Mouse (Mus musculus): ENCODE results near the gene Ppara. TPM values are rescaled to one million over a fixed set of nuclear protein-coding genes. Genes with fewer than 3 reads are reported as not detected.

The Ppara gene
- total and polyA plus RNA-seq, 3 experiments = 12.9 to 60.7 (median 53.1) TPM

GRCm38 (mm10) chr15:85708843-85709242 is 25.9 kb upstream of the Ppara start:
- intact Hi-C loops (cut with DNase I) = loop anchor here (1.0 to 10.0 kb wide), 4 partner anchors 36 to 234 kb away; no protein-coding TSS in a partner anchor
- H3K27ac ChIP-seq = peak overlapping the region; percentile 86
- no peaks in the 10 kb centered on the region for H3K79me2 ChIP-seq (replicated peaks; ENCODE audit: control insufficient read depth, insufficient read depth, low read length)
- H3K9ac ChIP-seq (ENCODE audit: low read depth, low read length) = peak overlapping the region; percentile 29
- no peak for DNase-seq
- peaks cover 14% of the 10 kb centered on the region for H3K36me3 ChIP-seq (ENCODE audit: control insufficient read depth, insufficient read depth, low read length)
- no peaks in the 10 kb centered on the region for H3K27me3 ChIP-seq (ENCODE audit: control insufficient read depth, insufficient read depth, low read length)
- H3K4me3 ChIP-seq = no peak overlapping the region
- TF ChIP-seq CTCF (IDR thresholded peaks at IDR 0.05) (no peak), EP300 (IDR thresholded peaks at IDR 0.05; ENCODE audit: insufficient read depth, low read depth, low read length) (no peak), POLR2A (IDR thresholded peaks at IDR 0.05; ENCODE audit: insufficient read depth, low read depth, low read length) (no peak)
- 35% methylated on average over 4 of the region's 4 CpGs for WGBS
- H3K4me1 ChIP-seq (ENCODE audit: control insufficient read depth, insufficient read depth, low read length) = peaks cover 27% of the 10 kb centered on the region

GRCm38 (mm10) chr15:85709268-85709973 is 25.4 kb upstream of the Ppara start:
- Histone ChIP-seq H3K27ac (peak overlapping the region; percentile 86), H3K4me3 (no peak overlapping the region)

GRCm38 (mm10) chr15:85710179-85710578 is 24.6 kb upstream of the Ppara start:
- TF ChIP-seq POLR2A (IDR thresholded peaks at IDR 0.05; ENCODE audit: insufficient read depth, low read depth, low read length) (0 out of 2 replicates have a peak, but pooled peaks have one; percentile 15), EP300 (IDR thresholded peaks at IDR 0.05; ENCODE audit: insufficient read depth, low read depth, low read length) (peak; percentile 96), CTCF (IDR thresholded peaks at IDR 0.05) (peak; percentile 76)
- peak; percentile 86 to 87 for DNase-seq
- Histone ChIP-seq H3K4me3 (no peak overlapping the region), H3K36me3 (ENCODE audit: control insufficient read depth, insufficient read depth, low read length) (peaks cover 4% of the 10 kb centered on the region; the same call in 1 of the 2 replicates), H3K27me3 (ENCODE audit: control insufficient read depth, insufficient read depth, low read length) (no peaks in the 10 kb centered on the region), H3K4me1 (ENCODE audit: control insufficient read depth, insufficient read depth, low read length) (peaks cover 20% of the 10 kb centered on the region), H3K27ac (peak overlapping the region; percentile 86), H3K79me2 (replicated peaks; ENCODE audit: control insufficient read depth, insufficient read depth, low read length) (no peaks in the 10 kb centered on the region), H3K9ac (ENCODE audit: low read depth, low read length) (no peak overlapping the region)
- intact Hi-C loops (cut with DNase I) = loop anchor here (1.0 kb wide), 1 partner anchor 111 kb away; no protein-coding TSS in a partner anchor
- WGBS = 0% methylated on average over 5 of the region's 8 CpGs

More at GRCm38 (mm10) chr15:85709268-85709973, 25.4 kb upstream of the Ppara start:
- 19% methylated on average over 10 of the region's 10 CpGs for WGBS
- peaks cover 26% of the 10 kb centered on the region for H3K4me1 ChIP-seq (ENCODE audit: control insufficient read depth, insufficient read depth, low read length)
- intact Hi-C loops (cut with DNase I) = loop anchor here (1.0 to 10.0 kb wide), 4 partner anchors 37 to 235 kb away; no protein-coding TSS in a partner anchor
- peak overlapping the region; percentile 29 for H3K9ac ChIP-seq (ENCODE audit: low read depth, low read length)
- H3K27me3 ChIP-seq (ENCODE audit: control insufficient read depth, insufficient read depth, low read length) = no peaks in the 10 kb centered on the region
- H3K79me2 ChIP-seq (replicated peaks; ENCODE audit: control insufficient read depth, insufficient read depth, low read length) = no peaks in the 10 kb centered on the region
- peak; percentile 87 to 88 for DNase-seq
- peaks cover 12% of the 10 kb centered on the region for H3K36me3 ChIP-seq (ENCODE audit: control insufficient read depth, insufficient read depth, low read length)
- TF ChIP-seq CTCF (IDR thresholded peaks at IDR 0.05) = no peak; the same call in 1 of the 2 replicates
- 0 out of 2 replicates have a peak, but pooled peaks have one; percentile 24 for TF ChIP-seq POLR2A (IDR thresholded peaks at IDR 0.05; ENCODE audit: insufficient read depth, low read depth, low read length)
- peak; percentile 95 for TF ChIP-seq EP300 (IDR thresholded peaks at IDR 0.05; ENCODE audit: insufficient read depth, low read depth, low read length)

- H3K27ac ChIP-seq = no peak overlapping the region
- H3K9ac ChIP-seq (ENCODE audit: low read depth, low read length) = no peak overlapping the region
- no peaks in the 10 kb centered on the region for H3K79me2 ChIP-seq (replicated peaks; ENCODE audit: control insufficient read depth, insufficient read depth, low read length)
- DNase-seq = no peak
- H3K36me3 ChIP-seq (ENCODE audit: control insufficient read depth, insufficient read depth, low read length) = no peaks in the 10 kb centered on the region
- H3K4me1 ChIP-seq (ENCODE audit: control insufficient read depth, insufficient read depth, low read length) = peaks cover 13% of the 10 kb centered on the region
- H3K4me3 ChIP-seq = no peak overlapping the region
- 77% methylated on average over 17 of the region's 17 CpGs for WGBS
- no peaks in the 10 kb centered on the region for H3K27me3 ChIP-seq (ENCODE audit: control insufficient read depth, insufficient read depth, low read length)
- no peak for TF ChIP-seq EP300 (IDR thresholded peaks at IDR 0.05; ENCODE audit: insufficient read depth, low read depth, low read length)
- TF ChIP-seq POLR2A (IDR thresholded peaks at IDR 0.05; ENCODE audit: insufficient read depth, low read depth, low read length) = no peak
- no peak; the same call in 1 of the 2 replicates for TF ChIP-seq CTCF (IDR thresholded peaks at IDR 0.05)
- intact Hi-C loops (cut with DNase I) = loop anchor here (1.0 kb wide), 1 partner anchor 112 kb away; no protein-coding TSS in a partner anchor
These were observed 23.9 kb upstream of the Ppara start for GRCm38 (mm10) chr15:85710641-85711580.

- WGBS = 47% methylated on average over 5 of the region's 5 CpGs
- Histone ChIP-seq H3K27me3 (ENCODE audit: control insufficient read depth, insufficient read depth, low read length) (no peaks in the 10 kb centered on the region), H3K36me3 (ENCODE audit: control insufficient read depth, insufficient read depth, low read length) (no peaks in the 10 kb centered on the region), H3K4me3 (no peak overlapping the region), H3K79me2 (replicated peaks; ENCODE audit: control insufficient read depth, insufficient read depth, low read length) (no peaks in the 10 kb centered on the region), H3K4me1 (ENCODE audit: control insufficient read depth, insufficient read depth, low read length) (peaks cover 9% of the 10 kb centered on the region), H3K9ac (ENCODE audit: low read depth, low read length) (no peak overlapping the region), H3K27ac (no peak overlapping the region)
- DNase-seq = no peak
- no peak for TF ChIP-seq EP300 (IDR thresholded peaks at IDR 0.05; ENCODE audit: insufficient read depth, low read depth, low read length)
- peak; percentile 57 for TF ChIP-seq CTCF (IDR thresholded peaks at IDR 0.05)
- intact Hi-C loops (cut with DNase I) = no loop called here
These were observed 22.1 kb upstream of the Ppara start for GRCm38 (mm10) chr15:85712565-85713168.
